Mouse (Mus musculus): ENCODE data around the gene 4930512M02Rik. TPM values are rescaled to one million over a fixed set of nuclear protein-coding genes. Genes with fewer than 3 reads are reported as not detected.

The 4930512M02Rik gene
- polyA plus RNA-seq, 1 experiment from 2014 or later: not detected

DNA sequence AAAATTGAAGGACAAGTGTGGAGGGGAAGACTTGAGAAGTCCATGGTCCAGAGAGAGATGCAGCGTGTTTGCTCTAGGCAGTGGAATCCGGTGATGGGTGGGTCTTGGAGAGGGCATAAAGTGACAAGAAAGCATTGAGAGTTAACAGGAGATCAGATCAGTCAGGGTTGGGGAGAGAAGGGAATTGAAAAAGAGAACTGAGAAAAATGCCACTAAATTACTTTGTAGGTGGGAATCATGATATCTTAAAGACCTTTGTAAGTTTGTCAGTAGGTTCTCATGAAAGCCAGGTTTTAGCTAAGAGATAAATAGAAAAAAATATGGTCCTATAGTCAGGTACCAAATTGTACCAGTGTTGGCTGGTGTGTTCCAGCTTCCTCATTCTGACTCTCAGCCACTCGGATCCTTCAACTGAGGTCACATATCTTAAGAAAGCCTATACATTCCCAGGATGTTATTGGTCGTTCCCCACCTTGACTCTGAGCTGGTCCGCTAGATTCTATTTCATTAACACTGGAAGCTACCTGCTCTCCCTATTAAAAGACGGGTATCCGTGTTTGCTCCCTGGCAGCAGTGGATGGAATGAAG, 68.4 kb downstream of the 4930512M02Rik start:
- H3K36me3 ChIP-seq: no peaks in the 10 kb centered on the region
- H3K27ac ChIP-seq: no peak overlapping the region
- no peak for ATAC-seq (replicated peaks; ENCODE audit: low FRiP score)
- H3K9me3 ChIP-seq (replicated peaks): no peaks in the 10 kb centered on the region
- H3K4me2 ChIP-seq: no peak overlapping the region
- no peak overlapping the region for H3K4me3 ChIP-seq (replicated peaks)
- WGBS: 81% methylated on average over 7 of the region's 7 CpGs
- 0 out of 2 replicates have a peak, but pooled peaks cover 2% of the 10 kb centered on the region for H3K4me1 ChIP-seq
- H3K9ac ChIP-seq: no peak overlapping the region
- no peaks in the 10 kb centered on the region for H3K27me3 ChIP-seq

DNA sequence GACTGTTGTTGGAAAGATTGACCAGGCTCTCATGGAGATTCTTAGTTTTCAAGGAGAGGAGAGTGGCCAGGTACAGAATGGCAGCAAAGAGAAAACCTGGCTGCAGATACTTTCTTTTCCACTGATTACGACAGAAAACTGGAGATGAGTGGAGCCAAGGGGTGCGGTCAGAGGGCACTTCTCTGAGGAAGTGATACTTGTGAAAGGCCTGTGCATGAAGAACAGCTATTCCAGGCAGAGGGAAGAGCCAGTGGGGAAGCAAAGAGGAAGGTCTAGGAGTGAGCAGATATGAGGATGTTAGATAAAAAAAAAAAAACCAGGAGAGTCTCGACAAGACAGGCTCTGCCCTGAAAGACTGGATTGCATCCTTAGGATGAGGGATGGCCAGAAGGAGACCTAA, 69.0 kb downstream of the 4930512M02Rik start:
- Histone ChIP-seq H3K27ac (no peak overlapping the region), H3K4me3 (replicated peaks) (no peak overlapping the region), H3K9ac (no peak overlapping the region), H3K4me1 (no peaks in the 10 kb centered on the region), H3K4me2 (no peak overlapping the region), H3K9me3 (replicated peaks) (no peaks in the 10 kb centered on the region), H3K27me3 (no peaks in the 10 kb centered on the region), H3K36me3 (no peaks in the 10 kb centered on the region)
- 83% methylated on average over 3 of the region's 3 CpGs for WGBS
- ATAC-seq (replicated peaks; ENCODE audit: low FRiP score): no peak

DNA sequence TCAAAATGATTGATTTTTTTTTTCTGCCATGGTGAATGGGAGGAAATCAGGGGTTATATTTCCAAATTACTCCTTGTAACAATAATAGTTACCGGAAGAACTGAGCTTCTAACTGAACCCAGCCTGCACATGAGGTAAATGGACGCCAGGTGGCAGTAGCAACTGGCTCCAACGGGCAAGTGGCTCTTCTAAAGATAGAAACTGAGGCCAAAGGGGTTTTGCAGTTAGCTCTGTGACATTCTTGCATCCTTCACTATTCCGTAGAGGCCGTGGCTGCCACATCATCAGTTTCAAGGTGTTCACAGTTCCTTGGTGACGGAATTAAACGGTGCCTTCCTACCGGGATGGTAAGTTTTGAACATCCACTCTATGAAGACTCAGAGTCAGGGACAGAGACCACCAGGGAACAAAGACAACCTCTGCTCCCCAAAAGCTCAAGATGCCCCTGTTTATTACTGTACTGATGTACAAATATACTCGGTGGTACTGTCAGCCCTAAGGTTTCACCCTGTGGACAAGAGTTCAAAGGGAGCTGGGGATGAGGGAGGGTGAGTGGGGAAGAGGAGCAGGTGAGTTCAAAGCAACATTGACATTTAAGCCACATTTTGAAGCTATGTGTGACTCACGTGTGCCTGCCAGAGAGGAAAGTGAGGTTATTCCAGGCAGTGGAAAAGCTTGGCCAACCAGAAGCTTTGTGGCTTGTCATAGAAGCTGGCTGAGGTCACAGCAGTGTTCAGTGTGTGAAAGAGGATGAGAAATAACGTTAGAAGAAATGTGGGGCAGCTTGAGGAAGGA, 70.3 kb downstream of the 4930512M02Rik start:
- Histone ChIP-seq H3K4me1 (no peaks in the 10 kb centered on the region), H3K27ac (no peak overlapping the region), H3K4me3 (replicated peaks) (no peak overlapping the region), H3K9ac (no peak overlapping the region), H3K27me3 (no peaks in the 10 kb centered on the region), H3K4me2 (no peak overlapping the region), H3K36me3 (no peaks in the 10 kb centered on the region), H3K9me3 (replicated peaks) (no peaks in the 10 kb centered on the region)
- WGBS: 42% methylated on average over 11 of the region's 11 CpGs
- no peak for ATAC-seq (replicated peaks; ENCODE audit: low FRiP score)

DNA sequence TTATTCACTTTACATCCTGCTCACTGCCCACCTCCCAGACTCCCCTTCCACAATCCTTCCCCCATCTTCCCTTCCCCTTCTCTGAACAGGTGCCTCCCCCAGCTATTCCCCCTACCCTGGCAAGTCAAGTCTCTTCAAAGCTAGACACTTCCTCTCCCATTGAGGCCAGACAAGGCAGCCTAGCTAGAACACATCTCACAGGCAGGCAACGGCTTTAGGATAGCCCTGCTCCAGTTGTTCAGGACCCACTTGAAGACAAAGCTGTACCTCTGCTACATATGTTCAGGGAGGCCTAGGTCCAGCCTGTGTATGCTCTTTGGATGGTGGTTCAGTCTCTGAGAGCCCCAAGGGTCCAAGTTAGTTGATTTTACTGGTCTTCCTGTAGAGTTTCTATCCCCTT, 71.4 kb downstream of the 4930512M02Rik start:
- H3K4me2 ChIP-seq: no peak overlapping the region
- no peak overlapping the region for H3K27ac ChIP-seq
- H3K36me3 ChIP-seq: no peaks in the 10 kb centered on the region
- WGBS: 85% methylated on average over 1 of the region's 1 CpGs
- no peak overlapping the region for H3K4me3 ChIP-seq (replicated peaks)
- ATAC-seq (replicated peaks; ENCODE audit: low FRiP score): no peak
- H3K9me3 ChIP-seq (replicated peaks): no peaks in the 10 kb centered on the region
- no peak overlapping the region for H3K9ac ChIP-seq
- H3K4me1 ChIP-seq: no peaks in the 10 kb centered on the region
- no peaks in the 10 kb centered on the region for H3K27me3 ChIP-seq

DNA sequence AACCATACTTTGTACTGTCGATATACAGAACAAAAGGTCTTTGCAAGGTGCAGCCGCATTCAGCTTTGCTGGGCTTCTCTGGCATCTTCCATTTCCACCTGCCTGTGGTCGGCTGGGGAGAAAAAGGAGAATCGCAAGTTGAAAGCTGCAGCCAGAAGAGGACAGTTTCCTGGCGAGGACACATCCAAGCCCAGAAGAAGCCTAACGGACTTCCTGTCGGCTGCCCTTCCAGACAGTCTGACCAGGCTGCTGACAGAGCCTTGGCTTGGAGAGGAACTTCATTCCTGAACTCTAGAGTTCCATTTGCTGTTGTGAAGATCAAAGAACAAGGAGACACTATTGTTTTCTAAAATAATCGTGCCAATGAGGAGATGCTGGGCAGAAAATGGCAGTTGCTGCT, 72.1 kb downstream of the 4930512M02Rik start:
- H3K4me3 ChIP-seq (replicated peaks): no peak overlapping the region
- no peak for ATAC-seq (replicated peaks; ENCODE audit: low FRiP score)
- no peaks in the 10 kb centered on the region for H3K36me3 ChIP-seq
- H3K27ac ChIP-seq: no peak overlapping the region
- H3K4me2 ChIP-seq: no peak overlapping the region
- no peaks in the 10 kb centered on the region for H3K4me1 ChIP-seq
- H3K27me3 ChIP-seq: no peaks in the 10 kb centered on the region
- H3K9ac ChIP-seq: no peak overlapping the region
- H3K9me3 ChIP-seq (replicated peaks): no peaks in the 10 kb centered on the region
- 76% methylated on average over 8 of the region's 8 CpGs for WGBS

DNA sequence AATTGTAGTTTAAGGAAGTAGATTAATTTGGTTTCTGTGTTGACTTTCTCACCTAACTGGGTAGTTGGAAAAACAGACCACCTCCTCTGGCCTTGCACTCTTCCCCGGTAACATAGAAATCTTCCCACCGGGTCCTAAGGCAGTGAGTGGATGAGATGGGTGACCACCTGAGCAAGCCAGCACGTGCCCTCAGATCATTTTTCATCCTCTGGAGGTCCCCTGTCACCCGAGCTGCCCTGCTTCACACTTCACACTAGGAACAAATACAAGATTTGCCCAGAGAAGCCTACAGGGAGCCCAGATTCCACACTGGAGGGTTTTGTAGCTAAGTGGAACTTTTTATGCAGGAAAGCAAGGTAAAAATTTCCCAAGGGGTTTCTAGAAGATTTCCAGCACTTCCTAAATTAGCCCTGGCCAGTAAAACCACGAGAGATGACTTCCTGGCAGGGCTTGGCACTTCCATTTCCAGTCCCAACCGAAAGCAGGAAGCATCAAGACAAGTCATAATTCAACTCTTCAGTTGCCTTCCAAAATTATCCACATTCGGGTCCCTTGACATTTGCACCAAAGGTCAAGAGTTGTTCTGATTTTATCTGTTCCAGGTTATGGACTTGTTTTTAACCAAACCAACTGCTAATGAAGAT, 79.9 kb downstream of the 4930512M02Rik start:
- Histone ChIP-seq H3K27ac (no peak overlapping the region), H3K27me3 (no peaks in the 10 kb centered on the region), H3K4me1 (no peaks in the 10 kb centered on the region), H3K9ac (no peak overlapping the region), H3K4me2 (no peak overlapping the region), H3K4me3 (replicated peaks) (no peak overlapping the region), H3K9me3 (replicated peaks) (no peaks in the 10 kb centered on the region), H3K36me3 (no peaks in the 10 kb centered on the region)
- WGBS: 48% methylated on average over 7 of the region's 7 CpGs
- no peak for ATAC-seq (replicated peaks; ENCODE audit: low FRiP score)

DNA sequence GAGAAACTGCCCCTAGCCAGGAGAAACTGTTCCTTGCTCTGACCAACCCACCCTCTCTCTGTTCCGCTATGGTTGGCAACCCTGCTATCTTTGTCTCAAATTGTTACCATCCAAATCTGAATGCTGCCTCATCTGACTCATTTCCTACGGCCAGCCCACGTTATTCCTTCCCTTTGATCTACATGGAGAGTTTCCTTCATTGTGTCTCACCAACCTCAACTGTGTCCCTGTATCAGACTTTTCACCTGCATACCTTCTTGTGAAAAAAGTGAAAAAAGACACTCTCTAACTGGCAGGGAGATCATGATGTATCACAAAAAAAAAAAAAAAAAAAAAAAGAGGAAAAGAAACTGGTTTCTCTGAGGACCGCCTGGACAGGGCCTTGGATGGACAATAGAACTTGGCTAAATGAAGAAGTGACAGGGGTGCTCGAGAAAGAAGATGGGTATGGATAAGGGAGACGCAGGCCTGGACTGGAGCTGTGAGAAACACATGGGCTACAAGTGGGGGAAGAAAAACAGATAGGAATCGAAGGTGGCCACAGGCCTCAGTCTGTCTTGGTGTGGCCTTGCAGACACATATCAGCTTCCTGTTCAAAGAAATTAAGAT, 80.6 kb downstream of the 4930512M02Rik start:
- Histone ChIP-seq H3K36me3 (no peaks in the 10 kb centered on the region), H3K27ac (no peak overlapping the region), H3K27me3 (no peaks in the 10 kb centered on the region), H3K9ac (no peak overlapping the region), H3K9me3 (replicated peaks) (no peaks in the 10 kb centered on the region), H3K4me1 (no peaks in the 10 kb centered on the region), H3K4me3 (replicated peaks) (no peak overlapping the region), H3K4me2 (no peak overlapping the region)
- ATAC-seq (replicated peaks; ENCODE audit: low FRiP score): no peak
- 69% methylated on average over 7 of the region's 7 CpGs for whole genome bisulfite sequencing

DNA sequence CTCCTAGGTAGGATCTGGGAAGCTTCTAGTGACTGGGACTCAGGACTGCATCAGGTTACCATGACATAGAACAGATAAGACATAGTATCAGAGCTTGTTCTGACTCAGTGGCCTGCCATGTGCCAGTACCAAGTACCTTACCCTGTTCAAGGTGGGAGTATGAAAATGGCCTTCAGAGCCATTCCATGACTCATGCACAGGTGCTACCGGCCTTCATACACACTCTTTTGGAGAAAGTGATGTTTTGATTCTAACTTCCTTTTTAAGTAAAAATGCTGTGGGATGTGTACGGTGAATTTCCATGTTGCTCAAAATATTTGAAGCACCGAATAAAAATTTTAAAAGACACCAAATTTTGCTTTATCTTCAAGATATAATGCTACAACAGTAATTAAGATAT, 81.7 kb downstream of the 4930512M02Rik start:
- Histone ChIP-seq H3K4me2 (no peak overlapping the region), H3K9ac (no peak overlapping the region), H3K27ac (no peak overlapping the region), H3K4me1 (no peaks in the 10 kb centered on the region), H3K4me3 (replicated peaks) (no peak overlapping the region), H3K27me3 (no peaks in the 10 kb centered on the region), H3K36me3 (no peaks in the 10 kb centered on the region), H3K9me3 (replicated peaks) (no peaks in the 10 kb centered on the region)
- ATAC-seq (replicated peaks; ENCODE audit: low FRiP score): no peak
- WGBS: 90% methylated on average over 3 of the region's 3 CpGs

Other genes with a start within 250 kb of the 4930512M02Rik start
- gene Spata48, start 165.7 kb downstream of the 4930512M02Rik start, polyA plus RNA-seq (2015; fragmentation: Nextera tagmentation; extraction: Ambion mirVana): 1.2 and 1.8 TPM in 2 replicates
- 0.57 and 0.59 TPM in 2 replicates for gene Zpbp, start 165.4 kb downstream of the 4930512M02Rik start, polyA plus RNA-seq (2015; fragmentation: Nextera tagmentation; extraction: Ambion mirVana)
- 0.85 and 1.3 TPM in 2 replicates for gene Ikzf1, start 57.2 kb upstream of the 4930512M02Rik start, polyA plus RNA-seq (2015; fragmentation: Nextera tagmentation; extraction: Ambion mirVana)
- 66.0 and 70.0 TPM in 2 replicates for gene Fignl1, start 181.1 kb upstream of the 4930512M02Rik start, polyA plus RNA-seq (2015; fragmentation: Nextera tagmentation; extraction: Ambion mirVana)